Mouse (Mus musculus) cerebellum, postnatal 4 days (tissue): ENCODE data around the gene Rere.
A peak's percentile ranks its signal among the peaks of the same experiment; 100 is the strongest.

Experiments
- DNase-seq, 2 experiments: peaks; one replicate each; pipeline ENCODE4 v3.0.0; 2022; ENCODE audit warnings: low spot score in 2 of 2, mixed read lengths in 1 of 2

Gene Rere

DNA sequence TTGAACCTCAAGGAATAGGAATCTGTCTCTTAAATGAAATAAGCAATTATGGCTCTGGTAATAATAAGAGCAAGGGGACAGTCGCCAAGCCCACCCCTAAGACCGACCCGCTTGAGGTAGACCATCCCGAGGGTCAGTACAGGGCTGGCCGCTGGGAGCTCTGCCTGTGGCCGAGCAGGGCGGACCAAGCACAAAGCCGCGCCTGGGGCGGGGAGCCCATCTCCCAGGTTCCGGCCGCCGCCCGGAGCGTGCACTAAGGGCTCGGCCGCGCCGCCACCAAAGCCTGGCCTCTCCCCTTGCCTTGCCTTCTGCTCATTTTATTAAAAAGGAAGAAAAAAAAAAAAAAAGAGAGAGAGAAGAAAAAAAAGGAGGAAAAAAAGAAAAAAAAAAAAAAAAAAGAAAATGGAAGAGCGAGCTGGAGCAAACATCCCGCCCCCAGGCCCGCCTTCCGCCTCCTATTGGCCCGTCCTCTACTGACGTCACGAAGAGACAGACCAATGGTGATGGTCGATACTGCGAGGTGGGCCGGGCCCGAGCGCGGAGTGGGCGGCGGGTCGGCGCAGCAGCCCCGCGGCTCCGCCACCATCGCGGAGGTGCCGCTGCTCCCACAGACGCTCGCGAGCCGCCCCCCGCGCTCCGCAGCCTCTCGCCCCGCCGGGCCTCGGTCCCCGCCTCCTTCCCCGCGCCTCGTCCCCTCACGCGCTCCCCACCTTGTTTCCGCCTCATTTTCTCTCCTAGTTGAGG is at the start of gene Rere:
Rere (plus strand) TSS at position 629 of the 744 bp plus-strand sequence.
- peak; percentile 100 for DNase-seq

DNA sequence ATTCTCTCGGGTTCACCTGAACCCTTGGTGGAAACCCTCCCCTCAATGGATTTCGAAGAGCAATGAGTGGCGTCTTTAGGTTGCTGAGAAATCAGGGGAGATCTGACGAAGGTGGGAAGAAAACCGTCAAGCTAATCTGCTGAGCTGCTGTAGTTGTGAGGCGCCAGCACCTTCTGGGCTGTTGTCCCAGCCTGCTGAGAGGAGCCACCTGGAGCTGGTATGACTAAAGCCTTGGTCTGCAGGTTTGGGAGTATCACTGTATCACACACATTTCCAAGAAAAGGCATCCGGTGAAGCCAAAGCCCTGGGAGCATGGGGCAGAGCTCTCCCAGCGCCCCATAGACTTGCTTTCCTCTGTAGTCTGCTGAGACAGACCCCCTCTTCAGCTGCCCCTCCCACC is 49.6 kb upstream of the Rere start:
- no peak for DNase-seq

DNA sequence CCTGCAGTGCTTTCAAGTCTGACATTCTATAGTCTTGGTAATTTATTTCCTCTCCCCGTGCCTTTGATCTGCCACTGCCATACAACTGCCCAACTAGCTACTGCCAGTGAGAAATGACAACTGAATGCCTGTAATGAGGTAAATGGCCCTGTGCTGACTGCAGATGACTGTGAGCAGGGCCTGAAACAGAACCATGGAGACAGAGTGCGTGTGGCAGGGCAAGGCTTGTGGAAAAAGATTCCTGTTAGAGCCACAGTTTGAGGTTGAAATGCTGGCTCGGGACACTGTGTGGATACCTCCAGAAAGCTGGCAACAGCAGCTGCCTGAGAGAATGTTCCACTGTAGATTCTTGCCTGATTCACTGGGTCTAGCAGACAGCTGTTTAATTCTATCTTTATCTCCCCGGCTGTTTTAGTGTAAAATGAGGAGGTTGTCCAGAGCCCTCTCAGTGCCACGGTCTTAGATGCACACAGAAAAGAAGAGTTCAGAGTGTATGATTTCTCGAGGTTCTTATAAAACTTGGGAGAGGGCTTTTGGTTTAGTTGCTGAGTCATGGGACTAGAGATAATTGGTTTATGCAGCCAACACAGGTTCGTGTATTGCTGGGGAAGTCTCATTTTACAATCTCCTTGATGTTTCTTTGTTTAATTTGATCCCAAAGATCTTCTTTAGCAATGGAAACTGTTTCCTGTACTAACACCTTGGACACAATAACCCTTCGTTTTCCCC is 46.7 kb upstream of the Rere start:
- DNase-seq, result no peak

GRCm38 (mm10) chr4:150235585-150235984 is 45.9 kb upstream of the Rere start:
- DNase-seq, result no peak

DNA sequence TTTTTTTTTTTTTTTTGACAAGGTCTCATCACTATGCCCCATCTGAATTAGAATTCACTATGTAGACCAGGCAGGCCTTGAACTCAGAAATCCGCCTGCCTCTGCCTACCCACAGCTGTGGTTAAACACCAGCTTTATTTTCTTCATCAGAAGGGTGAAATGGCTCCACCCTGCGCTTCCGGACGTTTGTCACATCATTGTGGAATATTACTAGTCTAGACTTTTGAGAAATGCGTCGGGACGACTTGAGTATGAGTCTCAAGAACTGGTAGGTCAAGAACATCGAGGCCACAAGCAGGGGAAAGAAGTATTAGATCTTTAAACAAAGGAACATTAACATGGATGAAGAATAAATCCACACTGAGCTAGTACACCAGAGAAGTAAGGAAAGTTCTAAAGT is 45.4 kb upstream of the Rere start:
- no peak for DNase-seq

DNA sequence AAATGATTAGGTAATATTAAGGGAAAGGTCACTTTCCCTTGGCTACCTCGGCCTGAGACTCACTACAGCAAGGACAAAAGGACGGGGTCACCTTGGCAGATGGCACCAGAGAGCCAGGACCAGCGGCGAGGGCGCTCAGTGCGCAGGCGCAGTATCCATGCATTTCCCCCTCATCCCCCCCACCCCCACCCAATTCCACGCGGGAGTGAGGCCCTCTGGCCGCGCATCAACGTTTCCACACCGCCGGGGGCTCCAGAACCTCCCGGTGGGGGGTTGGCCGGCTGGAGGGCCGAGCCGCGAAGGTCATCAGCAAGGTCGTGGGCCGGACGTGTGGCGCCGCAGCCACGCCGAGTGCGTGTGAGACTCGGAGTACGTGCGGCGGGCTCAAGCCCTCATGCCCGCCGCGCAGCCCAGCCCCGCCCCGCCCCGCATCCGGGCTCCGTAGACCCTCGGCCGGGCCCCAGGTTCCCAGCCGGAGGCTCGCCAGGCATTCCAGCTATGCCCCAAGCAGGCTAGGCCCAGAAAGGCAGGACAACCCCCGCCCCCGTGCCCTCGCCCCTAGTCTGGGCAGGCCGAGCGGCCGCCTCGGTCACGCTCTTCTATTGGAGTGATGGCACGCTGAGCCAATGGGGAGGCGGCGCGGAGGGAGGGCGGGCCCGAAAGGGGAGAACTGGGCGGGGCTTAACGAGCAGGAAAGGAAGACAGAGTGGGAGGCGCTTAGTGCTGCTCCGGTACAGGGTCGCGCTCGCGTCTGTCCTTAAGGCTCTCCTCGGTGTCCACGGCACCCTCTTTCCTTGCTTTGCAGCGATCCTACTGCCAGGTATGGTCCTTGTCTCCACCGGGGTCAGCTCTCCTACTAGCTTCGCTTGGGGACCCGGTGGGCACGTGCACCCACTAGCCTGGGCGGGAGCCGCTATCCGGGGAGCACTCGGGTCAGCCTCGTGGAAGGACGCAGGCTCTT is 44.6 kb upstream of the Rere start, which contains the start of gene Eno1:
Eno1 (plus strand) TSS at position 201 of the 961 bp plus-strand sequence.
- DNase-seq, result peak; percentile 98 to 100

DNA sequence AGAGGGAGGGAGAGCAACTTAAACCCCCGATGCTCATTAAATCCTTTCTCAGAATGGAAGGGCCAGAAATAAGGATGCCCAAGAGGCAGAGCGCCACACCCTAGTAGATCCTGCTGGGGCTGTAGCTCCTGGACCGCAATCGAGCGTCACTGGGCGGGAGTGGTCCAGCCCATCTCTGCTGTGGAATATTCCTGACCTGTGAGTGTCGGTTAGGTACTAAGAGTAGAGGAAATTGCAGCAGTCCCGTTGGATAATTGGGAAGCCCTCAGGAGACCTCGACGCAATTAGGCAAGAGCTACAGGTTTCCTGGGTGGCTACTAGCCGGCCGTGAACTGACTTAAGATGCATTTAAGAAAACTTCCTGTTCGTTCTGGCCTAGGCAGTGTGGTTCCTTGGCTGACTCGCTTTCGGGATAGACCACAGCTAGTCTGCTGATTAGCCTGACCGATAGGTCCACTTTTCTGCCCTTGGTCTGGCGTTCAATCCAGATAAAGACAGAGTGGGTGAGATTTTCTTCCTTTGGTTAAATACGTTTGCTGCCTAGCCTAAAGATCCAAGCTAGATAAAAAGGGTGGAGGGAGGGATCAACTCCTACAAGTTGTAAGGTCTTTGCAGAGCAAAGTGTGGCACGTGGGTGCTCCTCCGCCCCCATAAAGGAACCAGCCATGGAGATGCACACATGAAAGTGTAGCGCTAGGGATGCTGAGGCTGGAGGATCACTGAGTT is 43.6 kb upstream of the Rere start:
- DNase-seq, result no peak

DNA sequence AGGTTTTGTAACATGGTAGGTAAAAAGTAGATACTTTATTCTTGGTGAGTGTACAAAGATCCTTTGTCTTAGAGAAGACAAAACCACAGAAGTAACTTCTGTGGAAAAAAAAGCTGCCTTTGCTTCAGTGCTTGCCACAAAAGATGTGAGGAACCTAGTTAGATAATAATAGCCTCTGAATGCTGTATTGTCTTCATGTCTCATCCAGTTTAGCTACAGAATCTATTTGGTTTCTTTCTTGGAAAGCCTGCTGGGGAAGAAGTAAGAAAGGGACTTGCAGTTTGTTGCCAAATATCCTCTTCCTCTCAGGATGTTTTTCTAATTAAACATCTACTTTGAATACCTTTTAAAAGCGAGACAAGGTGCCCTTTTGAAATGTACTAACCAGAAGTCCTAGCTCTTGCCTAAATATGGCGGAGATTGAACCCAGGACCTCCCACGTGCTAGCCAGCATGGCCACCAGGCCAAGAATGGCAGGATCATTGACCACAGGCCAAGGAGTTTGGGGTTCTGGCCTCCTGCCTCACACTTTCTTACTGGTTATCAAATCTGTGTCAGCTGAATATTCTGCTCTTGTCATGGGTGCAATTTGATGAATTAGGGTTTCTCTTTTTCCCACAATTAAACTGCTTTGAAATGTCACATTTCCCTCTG is 42.9 kb upstream of the Rere start:
- no peak for DNase-seq

DNA sequence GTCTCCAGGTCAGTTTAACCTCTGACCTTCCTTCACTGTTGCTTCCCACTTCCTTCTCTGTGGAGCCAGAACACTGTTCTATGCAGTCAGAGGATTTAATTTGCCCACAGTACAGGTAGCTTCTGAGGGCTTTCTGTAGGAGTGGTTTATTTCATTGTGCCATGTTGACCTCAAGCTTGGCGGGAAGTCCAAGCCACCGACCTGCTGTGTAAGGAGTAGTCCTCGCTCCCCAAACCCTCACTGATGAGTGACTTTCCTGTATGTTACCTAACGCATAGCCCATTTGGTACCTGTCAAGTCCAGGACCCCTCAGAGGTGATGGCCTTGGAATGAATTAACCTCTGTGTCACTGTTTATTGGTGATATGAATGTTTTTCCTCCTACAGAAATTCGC is 42.4 kb upstream of the Rere start:
- no peak for DNase-seq

GRCm38 (mm10) chr4:150239503-150239902 is 41.9 kb upstream of the Rere start:
- DNase-seq, result no peak

DNA sequence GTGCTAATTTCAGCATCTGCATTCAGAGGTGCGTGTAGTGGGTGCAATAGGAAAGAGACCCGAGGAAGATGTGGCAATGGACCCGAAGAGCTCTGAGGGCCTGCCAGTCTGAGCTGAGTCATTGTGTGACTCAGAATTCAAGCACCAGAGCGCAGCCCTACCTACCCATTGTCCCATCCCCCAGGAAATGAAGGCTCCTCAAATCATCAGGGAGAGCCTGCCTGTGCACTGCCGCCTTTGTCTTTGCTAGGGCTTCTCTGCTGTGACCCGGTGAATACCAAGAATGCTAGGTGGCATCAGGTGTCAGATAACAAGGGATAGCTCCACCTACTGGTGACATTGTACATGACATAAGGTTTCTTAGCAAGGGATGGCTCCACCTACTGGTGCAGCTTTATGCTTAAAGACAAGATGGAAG is 41.5 kb upstream of the Rere start:
- DNase-seq, result peak in 1 of 2 experiments; percentile 81

DNA sequence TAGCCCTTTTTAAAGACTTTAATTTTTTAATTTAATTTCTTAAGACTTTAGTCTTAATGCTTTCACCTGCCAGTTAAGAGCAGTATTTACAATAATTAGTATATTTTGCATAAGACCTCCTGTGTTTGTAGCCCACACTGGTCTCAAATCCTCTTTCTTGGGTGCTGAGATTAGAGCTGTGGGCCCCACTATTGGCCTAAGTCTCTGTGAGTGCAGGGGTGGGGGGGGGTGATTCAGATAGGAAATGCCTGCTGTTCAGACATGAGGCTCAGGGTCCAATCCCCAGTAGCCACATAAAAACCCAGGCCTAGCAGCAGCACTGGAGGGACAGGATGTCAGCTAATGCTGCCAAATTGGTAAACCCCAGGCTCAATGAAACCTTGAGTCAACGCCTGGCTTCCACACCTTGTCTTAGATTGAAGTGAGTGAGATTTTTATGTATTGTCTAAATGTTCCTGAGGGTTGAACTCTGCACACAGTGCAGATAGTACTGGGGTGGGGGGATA is 41.0 kb upstream of the Rere start:
- DNase-seq, result no peak

- no peak for DNase-seq
Measured at GRCm38 (mm10) chr4:150241708-150242107, 39.7 kb upstream of the Rere start.

GRCm38 (mm10) chr4:150242745-150243144 is 38.7 kb upstream of the Rere start:
- DNase-seq, result no peak

DNA sequence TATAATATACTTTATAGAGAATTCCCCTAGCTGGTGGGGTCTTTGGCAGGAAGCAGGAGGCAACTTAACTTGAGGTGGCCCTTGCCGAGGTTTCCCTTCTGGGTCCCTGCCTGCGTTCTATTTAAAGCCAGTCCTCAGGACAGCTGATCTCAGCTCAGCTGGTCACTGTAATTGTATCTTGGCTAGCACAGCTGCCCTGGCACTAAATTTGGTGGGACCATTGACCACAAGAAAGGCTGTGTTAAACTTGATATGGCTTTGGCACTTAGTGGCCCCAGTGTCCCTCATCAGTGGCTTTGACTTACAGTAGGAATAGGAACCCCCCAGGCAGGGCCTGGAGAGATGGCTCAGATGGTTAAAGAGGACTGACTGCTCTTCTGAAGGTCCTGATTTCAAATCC is 35.6 kb upstream of the Rere start:
- DNase-seq, result no peak

- peak; percentile 74 to 80 for DNase-seq
Measured at GRCm38 (mm10) chr4:150248009-150248408, 33.4 kb upstream of the Rere start.

- DNase-seq, result no peak
Measured at GRCm38 (mm10) chr4:150248917-150249316, 32.5 kb upstream of the Rere start.

GRCm38 (mm10) chr4:150249731-150250270 is 31.6 kb upstream of the Rere start:
- no peak for DNase-seq

GRCm38 (mm10) chr4:150250549-150251422 is 30.7 kb upstream of the Rere start:
- DNase-seq, result peak in 1 of 2 experiments; percentile 63
